Mouse (Mus musculus) E14TG2a.4 (cell line): ENCODE data around the gene Clpsl2.

Experiments
- H3K27me3 ChIP-seq: 2 replicates; pipeline ENCODE4 v1.6.1; 2014; ENCODE audit warnings: low read length, control low read depth; ENCODE audit not compliant: insufficient read depth
- H3K36me3 ChIP-seq: 2 replicates; pipeline ENCODE4 v1.6.1; 2014; ENCODE audit warnings: low read length, control low read depth; ENCODE audit not compliant: insufficient read depth
- H3K4me1 ChIP-seq: replicated peaks from 2 replicates; pipeline ENCODE4 v1.6.1; 2014; ENCODE audit warnings: low read depth, low read length, control low read depth
- H3K4me3 ChIP-seq: replicated peaks from 2 replicates; pipeline ENCODE4 v1.5.1; 2014; ENCODE audit warnings: mild to moderate bottlenecking, low read length
- H3K9me3 ChIP-seq: 2 replicates; pipeline ENCODE4 v1.6.1; 2014; ENCODE audit warnings: low read length, control low read depth
- CTCF ChIP-seq: conservative IDR thresholded peaks from 2 replicates; pipeline ENCODE4 v1.5.1; 2014; ENCODE audit warnings: low read length
- NANOG ChIP-seq: IDR thresholded peaks from 2 replicates; pipeline ENCODE4 v1.6.1; 2014; ENCODE audit warnings: borderline replicate concordance, low read length, mixed read lengths
- POU5F1 ChIP-seq: IDR thresholded peaks from 2 replicates; pipeline ENCODE4 v1.6.1; 2014; ENCODE audit warnings: low read length, borderline replicate concordance

The Clpsl2 gene

GRCm38 (mm10) chr17:28557772-28558171 is 8.6 kb downstream of the Clpsl2 start:
- TF ChIP-seq NANOG (no peak), CTCF (no peak), POU5F1 (no peak)
- Histone ChIP-seq H3K4me3 (no peak overlapping the region), H3K27me3 (no peaks in the 10 kb centered on the region)

GRCm38 (mm10) chr17:28560598-28560997 is 11.4 kb downstream of the Clpsl2 start, which contains the start of gene Clps:
Clps (minus strand) TSS chr17:28560766.
- H3K27me3 ChIP-seq: no peaks in the 10 kb centered on the region

More at GRCm38 (mm10) chr17:28557772-28558171, 8.6 kb downstream of the Clpsl2 start:
- no peaks in the 10 kb centered on the region for H3K36me3 ChIP-seq
- H3K9me3 ChIP-seq: no peaks in the 10 kb centered on the region
- peaks cover 86% of the 10 kb centered on the region for H3K4me1 ChIP-seq

GRCm38 (mm10) chr17:28561613-28562012 is 12.4 kb downstream of the Clpsl2 start:
- TF ChIP-seq CTCF (no peak), NANOG (no peak), POU5F1 (no peak)
- no peaks in the 10 kb centered on the region for H3K36me3 ChIP-seq
- H3K27me3 ChIP-seq: no peaks in the 10 kb centered on the region
- H3K9me3 ChIP-seq: no peaks in the 10 kb centered on the region
- 0 out of 2 replicates have a peak overlapping the region, but pooled peaks have one; percentile 43 for H3K4me3 ChIP-seq
- peaks cover 72% of the 10 kb centered on the region for H3K4me1 ChIP-seq

More at GRCm38 (mm10) chr17:28560598-28560997, 11.4 kb downstream of the Clpsl2 start, which contains the start of gene Clps:
- no peaks in the 10 kb centered on the region for H3K9me3 ChIP-seq
- 0 out of 2 replicates have a peak within 1 kb of the TSS, but pooled peaks have one; percentile 43 for H3K4me3 ChIP-seq
- H3K36me3 ChIP-seq: no peaks in the 10 kb centered on the region
- H3K4me1 ChIP-seq: peaks cover 81% of the 10 kb centered on the region
- TF ChIP-seq NANOG: no peak
- TF ChIP-seq CTCF: no peak
- TF ChIP-seq POU5F1: no peak

GRCm38 (mm10) chr17:28565181-28565580 is 16.0 kb downstream of the Clpsl2 start:
- Histone ChIP-seq H3K9me3 (no peaks in the 10 kb centered on the region), H3K4me1 (peaks cover 72% of the 10 kb centered on the region), H3K36me3 (no peaks in the 10 kb centered on the region), H3K27me3 (no peaks in the 10 kb centered on the region), H3K4me3 (no peak overlapping the region)
- TF ChIP-seq CTCF: no peak
- no peak for TF ChIP-seq NANOG
- no peak for TF ChIP-seq POU5F1

GRCm38 (mm10) chr17:28567541-28567940 is 18.3 kb downstream of the Clpsl2 start:
- H3K36me3 ChIP-seq: no peaks in the 10 kb centered on the region
- no peaks in the 10 kb centered on the region for H3K27me3 ChIP-seq
- no peaks in the 10 kb centered on the region for H3K9me3 ChIP-seq
- TF ChIP-seq NANOG (peak; percentile 66), POU5F1 (no peak)
- peaks cover 63% of the 10 kb centered on the region for H3K4me1 ChIP-seq
- H3K4me3 ChIP-seq: no peak overlapping the region

GRCm38 (mm10) chr17:28571868-28572267 is 22.7 kb downstream of the Clpsl2 start:
- Histone ChIP-seq H3K4me1 (peaks cover 70% of the 10 kb centered on the region), H3K36me3 (no peaks in the 10 kb centered on the region), H3K27me3 (peaks cover 12% of the 10 kb centered on the region), H3K4me3 (no peak overlapping the region), H3K9me3 (no peaks in the 10 kb centered on the region)
- TF ChIP-seq CTCF (no peak), NANOG (no peak), POU5F1 (no peak)

- Histone ChIP-seq H3K4me1 (peaks cover 66% of the 10 kb centered on the region), H3K36me3 (no peaks in the 10 kb centered on the region), H3K27me3 (peaks cover 17% of the 10 kb centered on the region), H3K9me3 (no peaks in the 10 kb centered on the region), H3K4me3 (no peak overlapping the region)
- TF ChIP-seq NANOG: no peak
- TF ChIP-seq POU5F1: no peak
- no peak for TF ChIP-seq CTCF
Observed at GRCm38 (mm10) chr17:28572521-28572920, 23.3 kb downstream of the Clpsl2 start.

- Histone ChIP-seq H3K36me3 (no peaks in the 10 kb centered on the region), H3K27me3 (peaks cover 17% of the 10 kb centered on the region), H3K4me3 (no peak overlapping the region), H3K9me3 (no peaks in the 10 kb centered on the region), H3K4me1 (peaks cover 62% of the 10 kb centered on the region)
- TF ChIP-seq CTCF: no peak
- TF ChIP-seq NANOG: no peak
- no peak for TF ChIP-seq POU5F1
Observed at GRCm38 (mm10) chr17:28572941-28573340, 23.7 kb downstream of the Clpsl2 start.
